Mouse (Mus musculus): Measurements from ENCODE around the gene Eif4a2. TPM values are rescaled to one million over a fixed set of nuclear protein-coding genes. Genes with fewer than 3 reads are reported as not detected.

Eif4a2 gene
- 1,412 TPM for polyA plus RNA-seq (2014; fragmentation: Illumina TruSeq; extraction: RNeasy Lipid Tissue Mini Kit (QIAGEN cat#74804); ENCODE audit: low replicate concordance)

DNA sequence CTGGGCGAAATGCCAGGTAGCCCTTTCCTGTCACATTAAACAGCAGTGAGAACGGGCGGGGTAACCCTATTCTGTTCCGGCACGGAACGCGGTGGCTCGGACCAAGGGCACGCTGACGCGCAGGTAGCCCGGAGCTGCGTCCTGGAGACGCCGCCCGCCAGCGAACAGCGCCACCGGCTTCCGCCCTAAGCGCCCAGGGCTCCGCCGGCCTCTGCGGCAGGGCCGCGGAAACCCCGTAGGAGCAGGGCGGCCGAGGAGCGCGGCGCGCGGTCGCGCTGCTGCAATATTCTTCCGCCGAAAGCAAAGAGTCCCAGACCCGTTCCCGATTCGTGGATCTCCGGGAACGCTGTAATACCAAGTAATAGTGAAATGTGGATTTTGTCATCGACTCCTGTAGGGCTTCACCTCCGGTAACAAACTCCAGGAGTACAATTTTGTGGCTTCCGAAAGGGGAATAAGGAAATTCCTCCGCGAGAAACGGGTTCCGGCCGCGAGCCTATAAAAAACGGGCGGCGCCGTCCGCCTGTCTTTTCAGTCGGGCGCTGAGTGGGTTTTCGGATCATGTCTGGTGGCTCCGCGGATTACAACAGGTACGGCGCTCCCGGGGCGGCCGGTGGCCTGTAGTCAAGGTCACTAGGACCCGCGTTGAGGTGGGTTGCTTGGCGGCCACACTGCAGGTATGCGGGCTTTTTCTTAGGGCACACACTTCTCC, at the start of gene Eif4a2:
Eif4a2 (plus strand) TSS at position 214 of the 712 bp plus-strand sequence.

DNA sequence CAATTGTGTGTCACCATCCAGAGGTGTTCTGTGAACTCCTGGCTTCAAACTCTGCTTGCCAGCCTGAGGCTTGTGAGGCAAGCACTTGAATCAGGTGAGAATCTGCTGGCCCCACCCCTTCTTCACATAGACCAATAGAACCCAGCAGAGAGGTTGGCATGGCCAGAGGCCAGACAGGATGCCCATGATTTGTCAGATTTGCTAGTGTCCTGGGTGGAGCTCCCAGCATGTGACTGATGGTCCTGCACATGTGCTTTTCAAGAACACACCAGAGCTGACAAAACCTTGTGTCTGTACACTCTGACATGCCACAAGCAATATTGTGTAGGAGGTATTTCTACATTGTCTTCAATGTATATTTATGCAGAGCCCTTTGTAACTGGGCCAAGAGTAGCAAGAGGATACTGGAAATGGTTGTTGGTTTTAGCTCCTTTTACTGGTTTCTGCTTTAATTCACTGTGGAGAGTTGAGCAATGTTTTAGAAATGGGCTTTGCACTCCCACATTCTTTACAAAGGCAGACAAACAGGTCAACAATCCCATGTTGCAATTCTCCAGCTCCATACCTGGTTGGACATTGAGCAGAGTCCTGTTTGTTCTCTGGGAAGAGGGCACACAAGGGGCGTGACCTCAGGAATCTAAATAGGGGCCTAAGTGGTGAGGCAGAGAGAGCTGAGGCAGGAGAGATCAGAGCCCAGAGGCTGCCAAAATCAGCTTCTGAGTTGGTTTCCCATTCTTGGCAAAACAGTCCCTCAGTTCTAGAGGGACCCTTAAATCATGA, 49.4 kb upstream of the Eif4a2 start, which contains the start of gene Kng1:
Kng1 (plus strand) TSS at position 198 of the 780 bp plus-strand sequence.

DNA sequence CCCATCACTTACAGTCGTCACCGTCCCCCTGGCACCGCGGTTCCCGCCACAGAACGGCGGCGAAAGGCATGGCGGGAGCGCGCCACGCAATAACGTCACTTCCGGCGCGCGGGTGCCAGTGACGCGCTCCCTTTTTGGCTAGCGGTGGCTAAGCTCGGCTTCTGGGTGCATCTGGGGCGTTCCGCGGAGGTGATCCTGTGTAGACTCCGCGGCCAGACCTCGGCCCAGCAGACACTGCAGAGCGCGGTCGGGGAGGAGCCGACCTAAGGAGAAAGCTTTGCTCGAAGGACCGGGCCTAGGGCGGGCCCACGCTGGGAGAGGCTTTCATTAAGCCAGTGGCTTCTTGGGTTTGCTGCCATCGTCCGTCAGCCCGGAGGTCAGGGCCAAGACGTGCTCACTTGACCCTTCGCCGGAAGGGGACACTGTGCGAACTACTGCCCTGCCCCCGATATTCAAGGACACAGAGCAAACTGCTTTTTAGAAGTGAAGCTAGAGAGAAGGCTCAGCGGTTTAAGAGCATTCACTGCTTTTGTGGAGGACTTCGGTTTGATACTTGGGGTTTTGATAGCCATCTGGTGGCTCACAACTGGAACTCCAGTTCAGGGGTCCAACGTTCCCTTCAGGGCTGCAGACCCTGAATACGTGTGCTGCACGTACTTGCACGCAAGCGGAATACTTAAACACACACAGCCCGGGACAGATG, 20.6 kb downstream of the Eif4a2 start, which contains the start of gene Rfc4:
Rfc4 (minus strand) TSS at position 65 of the 703 bp plus-strand sequence.

DNA sequence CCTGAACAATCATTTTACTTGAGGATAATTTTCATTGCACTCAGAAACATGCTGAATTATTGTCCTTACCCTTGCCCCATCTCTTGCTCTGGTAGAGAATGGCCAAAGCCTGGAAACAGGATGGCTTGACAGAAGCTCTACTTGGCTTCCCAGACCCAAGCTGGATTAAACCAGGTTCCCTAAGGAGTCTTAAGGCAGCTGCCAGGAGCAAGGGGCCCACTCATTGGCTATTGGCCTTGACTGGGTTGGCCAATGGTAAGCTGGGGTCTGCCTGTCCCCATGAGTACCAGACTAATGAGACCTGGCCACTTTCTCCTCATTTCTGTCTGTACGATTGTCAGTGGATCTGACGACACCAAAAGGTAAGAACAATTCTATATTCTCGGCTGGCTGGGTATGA, 39.0 kb downstream of the Eif4a2 start, which contains the start of gene Adipoq:
Adipoq (plus strand) TSS at position 257 of the 400 bp plus-strand sequence.

Other genes starting within 250 kb of the Eif4a2 start
- gene Tbccd1, start 249.8 kb upstream of the Eif4a2 start, polyA plus RNA-seq (2014; fragmentation: Illumina TruSeq; extraction: RNeasy Lipid Tissue Mini Kit (QIAGEN cat#74804); ENCODE audit: low replicate concordance) = 11.0 TPM
- 51.6 TPM for gene Dnajb11, start 249.6 kb upstream of the Eif4a2 start, polyA plus RNA-seq (2014; fragmentation: Illumina TruSeq; extraction: RNeasy Lipid Tissue Mini Kit (QIAGEN cat#74804); ENCODE audit: low replicate concordance)
- gene Ahsg, start 216.2 kb upstream of the Eif4a2 start, polyA plus RNA-seq (2014; fragmentation: Illumina TruSeq; extraction: RNeasy Lipid Tissue Mini Kit (QIAGEN cat#74804); ENCODE audit: low replicate concordance) = not detected
- gene Fetub, start 189.1 kb upstream of the Eif4a2 start, polyA plus RNA-seq (2014; fragmentation: Illumina TruSeq; extraction: RNeasy Lipid Tissue Mini Kit (QIAGEN cat#74804); ENCODE audit: low replicate concordance) = not detected
- gene Hrg, start 156.4 kb upstream of the Eif4a2 start, polyA plus RNA-seq (2014; fragmentation: Illumina TruSeq; extraction: RNeasy Lipid Tissue Mini Kit (QIAGEN cat#74804); ENCODE audit: low replicate concordance) = not detected
- not detected for gene Kng2, start 78.0 kb upstream of the Eif4a2 start, polyA plus RNA-seq (2014; fragmentation: Illumina TruSeq; extraction: RNeasy Lipid Tissue Mini Kit (QIAGEN cat#74804); ENCODE audit: low replicate concordance)
- not detected for gene Kng1, start 49.6 kb upstream of the Eif4a2 start, polyA plus RNA-seq (2014; fragmentation: Illumina TruSeq; extraction: RNeasy Lipid Tissue Mini Kit (QIAGEN cat#74804); ENCODE audit: low replicate concordance)
- gene Rfc4, start 20.3 kb downstream of the Eif4a2 start, polyA plus RNA-seq (2014; fragmentation: Illumina TruSeq; extraction: RNeasy Lipid Tissue Mini Kit (QIAGEN cat#74804); ENCODE audit: low replicate concordance) = 38.9 TPM
- 37.9 TPM for gene Adipoq, start 39.1 kb downstream of the Eif4a2 start, polyA plus RNA-seq (2014; fragmentation: Illumina TruSeq; extraction: RNeasy Lipid Tissue Mini Kit (QIAGEN cat#74804); ENCODE audit: low replicate concordance)
- 5.3 TPM for gene St6gal1, start 117.3 kb downstream of the Eif4a2 start, polyA plus RNA-seq (2014; fragmentation: Illumina TruSeq; extraction: RNeasy Lipid Tissue Mini Kit (QIAGEN cat#74804); ENCODE audit: low replicate concordance)

Data from small intestine, adult 10 weeks (tissue).